Mouse (Mus musculus): ENCODE results near the gene Lrrc9. TPM values are rescaled to one million over a fixed set of nuclear protein-coding genes. Genes with fewer than 3 reads are reported as not detected.

Gene Lrrc9
- total RNA-seq, 4 experiments from 2014 or later, result 0.13 TPM; not detected in 3

DNA sequence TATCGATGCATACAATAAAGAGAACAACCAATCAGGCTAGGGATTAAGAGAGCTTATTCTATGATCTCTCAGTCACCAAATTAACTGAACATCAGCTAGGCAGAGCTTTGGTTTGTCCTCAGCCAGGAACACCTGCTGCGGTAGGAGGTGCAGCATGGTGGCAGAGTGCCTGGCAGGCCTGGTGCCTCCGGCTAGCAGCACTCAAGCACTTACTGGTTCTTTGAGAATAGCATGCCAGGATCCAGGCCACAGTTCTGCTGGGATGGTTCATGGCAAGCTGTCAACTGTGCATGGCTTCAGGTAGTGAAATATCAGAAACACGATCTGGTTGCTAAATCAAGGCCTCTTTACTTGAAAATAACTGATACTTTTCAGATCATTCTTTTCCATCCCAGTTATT is 26.1 kb downstream of the Lrrc9 start:
- no peak for DNase-seq (ENCODE audit: low spot score in 2 of 2)

DNA sequence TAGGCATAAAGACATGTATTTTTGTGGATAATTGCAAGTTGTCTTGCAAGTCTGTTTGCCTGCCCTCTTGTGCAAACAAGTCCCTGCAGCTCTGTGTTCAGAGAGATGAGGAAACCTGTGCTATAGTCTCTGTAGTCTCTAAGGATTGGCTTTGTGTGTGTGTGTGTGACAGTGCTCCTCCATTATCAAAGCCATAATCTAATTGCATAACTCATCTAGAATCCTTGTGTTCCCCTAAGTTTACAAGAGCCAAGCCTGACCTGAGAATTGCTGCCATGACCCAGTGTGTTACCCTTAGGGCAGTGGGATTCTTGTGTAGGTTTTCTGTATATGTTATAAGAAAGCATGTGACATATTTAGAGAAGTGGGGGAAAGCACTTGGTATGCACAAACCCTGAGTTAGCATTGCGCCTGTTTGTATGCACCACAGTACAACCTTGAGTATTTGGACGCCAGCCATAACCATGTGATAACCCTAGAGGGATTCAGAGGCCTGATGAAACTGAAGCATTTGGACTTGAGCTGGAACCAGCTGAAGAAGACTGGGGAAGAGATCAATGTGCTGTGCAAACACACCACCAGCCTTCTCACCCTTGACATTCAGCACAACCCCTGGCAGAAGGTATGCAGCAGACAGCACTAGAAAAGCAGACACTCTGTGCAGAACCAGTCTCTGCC is 35.2 kb downstream of the Lrrc9 start:
- DNase-seq (ENCODE audit: low spot score in 2 of 2), result no peak

DNA sequence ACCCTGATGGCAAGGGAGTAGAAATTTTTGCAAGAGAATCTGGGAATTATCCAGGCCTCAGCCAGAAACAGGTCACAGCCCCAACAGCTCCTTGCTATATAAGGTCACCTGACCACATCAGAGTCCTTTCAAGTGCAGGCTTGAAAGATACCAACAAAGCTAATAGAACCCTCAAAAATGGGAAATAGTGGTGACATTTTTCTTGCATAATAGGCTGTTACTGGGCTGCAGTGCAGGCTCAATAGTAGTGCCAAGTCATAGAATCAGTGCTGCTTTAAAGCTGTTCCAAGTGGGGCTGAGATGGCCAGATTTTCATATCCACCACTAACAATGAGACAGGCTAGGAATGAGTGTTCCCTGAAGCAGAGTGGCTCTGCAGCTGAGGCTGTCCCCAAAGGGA is 40.6 kb downstream of the Lrrc9 start:
- DNase-seq (ENCODE audit: low spot score in 2 of 2), result no peak

DNA sequence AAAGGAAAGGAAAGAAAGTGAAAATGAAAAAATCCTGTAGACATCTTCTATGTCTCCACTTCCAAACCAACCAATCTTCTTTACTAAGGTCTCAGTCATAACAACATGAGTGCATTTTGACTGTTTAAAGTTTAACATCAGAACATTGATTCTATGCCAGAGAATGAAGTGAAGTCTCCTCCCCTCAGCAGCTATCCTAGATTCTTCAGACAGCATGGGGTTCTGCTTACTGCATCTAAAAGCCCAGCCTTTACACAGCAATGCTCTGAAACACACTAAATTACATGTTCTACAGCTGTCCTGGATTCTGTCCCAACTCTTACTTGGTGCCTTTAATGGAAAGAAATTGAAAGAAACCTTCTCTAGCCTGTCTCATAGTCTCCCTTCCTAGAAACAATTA is 43.2 kb downstream of the Lrrc9 start:
- no peak for DNase-seq (ENCODE audit: low spot score in 2 of 2)

DNA sequence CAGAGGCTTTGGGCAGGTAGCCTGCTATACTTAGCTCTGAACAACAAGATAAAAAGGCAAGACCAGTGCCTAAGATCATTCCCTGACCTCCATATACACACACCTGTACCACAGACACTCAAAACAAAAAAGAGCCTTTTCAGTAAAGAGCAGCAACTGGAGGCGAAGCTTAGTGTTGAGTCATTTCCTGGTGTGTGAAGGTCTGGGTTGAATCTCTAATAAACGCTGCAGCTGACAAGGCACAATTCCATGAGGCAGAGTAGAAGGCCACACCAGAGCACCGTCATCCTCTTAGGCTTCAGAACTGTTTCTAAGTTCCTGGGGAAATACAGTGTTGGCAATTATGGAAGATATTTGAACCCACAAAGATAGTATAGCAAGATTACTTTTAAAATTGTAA is 45.8 kb downstream of the Lrrc9 start:
- no peak for DNase-seq (ENCODE audit: low spot score in 2 of 2)

DNA sequence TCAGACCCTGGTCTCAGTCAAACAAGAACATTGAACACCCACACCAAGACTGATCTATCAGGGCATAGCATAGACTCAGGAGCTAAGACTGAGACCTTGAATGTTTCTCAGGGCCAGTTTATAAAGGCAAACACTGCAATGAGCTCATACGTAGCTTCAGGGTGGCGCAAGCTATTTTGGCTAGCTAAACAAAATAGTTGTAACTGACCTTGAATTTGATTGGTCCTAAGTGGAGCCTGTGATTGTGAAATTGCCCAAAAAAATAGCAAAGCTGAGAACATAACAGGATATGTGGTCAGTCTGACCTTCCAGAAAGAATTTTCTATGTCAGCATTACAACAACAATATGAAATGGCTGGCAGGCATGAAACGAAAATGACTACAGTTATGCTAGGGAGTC is 48.3 kb downstream of the Lrrc9 start:
- no peak for DNase-seq (ENCODE audit: low spot score in 2 of 2)

DNA sequence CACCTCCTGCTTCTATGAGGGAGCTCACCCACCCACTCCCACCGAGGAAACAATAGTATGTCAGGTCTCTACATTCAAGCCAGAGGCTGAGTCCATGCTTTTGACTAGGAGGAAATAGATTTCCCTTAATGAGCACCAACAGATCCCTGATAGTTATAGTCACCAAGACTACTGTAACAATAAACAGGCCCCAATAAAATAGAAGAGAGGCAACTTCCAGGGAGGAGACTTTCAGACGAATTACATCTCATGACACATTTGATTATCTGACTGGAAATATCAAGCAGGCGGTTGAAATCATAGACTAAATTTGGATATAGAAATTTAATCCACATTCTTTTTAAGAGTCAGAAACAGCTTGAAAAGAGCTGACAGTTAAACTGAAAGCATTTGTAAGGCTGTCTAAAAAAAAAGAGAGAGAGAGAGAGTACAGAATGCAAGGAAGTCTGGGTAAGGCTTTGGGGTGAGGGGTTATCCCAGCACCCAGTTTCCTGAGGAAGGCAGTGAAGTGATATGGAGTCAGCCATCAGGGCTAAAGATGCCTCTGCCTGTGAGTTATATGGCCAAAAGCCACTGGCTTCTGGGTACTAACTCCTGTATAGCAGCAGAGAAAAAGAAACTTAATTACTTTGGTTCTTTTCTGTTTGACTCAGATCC is 49.5 kb downstream of the Lrrc9 start:
- no peak for DNase-seq (ENCODE audit: low spot score in 2 of 2)

DNA sequence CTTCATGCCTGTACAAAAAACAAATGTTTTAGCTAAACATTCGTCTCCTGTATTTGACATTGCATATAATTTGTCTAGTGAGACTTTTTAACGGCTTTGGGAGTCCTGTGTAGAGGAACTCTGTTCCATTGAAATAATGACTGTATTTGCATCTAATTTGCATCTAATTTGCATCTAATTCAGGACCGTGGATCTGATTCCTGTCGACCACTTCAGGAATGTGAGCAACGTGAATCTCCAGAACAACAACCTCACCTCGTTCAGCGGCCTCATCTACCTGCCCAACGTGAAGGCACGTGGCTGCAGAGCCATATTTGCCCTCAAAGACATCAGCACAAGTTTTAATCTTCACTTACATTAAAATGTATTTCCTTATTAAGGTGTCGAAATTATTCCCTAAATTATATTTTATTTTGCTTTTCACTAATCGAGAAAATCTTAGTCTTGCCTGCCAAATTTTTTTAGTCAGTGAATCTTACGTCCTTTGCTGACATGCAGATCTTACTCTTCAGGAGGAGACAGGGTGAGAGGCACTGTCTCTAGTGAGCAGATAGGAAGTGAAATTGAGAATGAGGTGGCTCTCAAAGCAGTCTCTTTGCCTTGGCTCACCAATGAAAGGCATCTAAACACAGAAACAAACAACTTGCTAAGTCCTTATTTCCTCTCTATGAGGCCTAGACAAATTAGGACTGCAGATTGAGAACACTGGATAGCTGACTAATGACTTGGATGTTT is 55.4 kb downstream of the Lrrc9 start:
- no peak for DNase-seq (ENCODE audit: low spot score in 2 of 2)

DNA sequence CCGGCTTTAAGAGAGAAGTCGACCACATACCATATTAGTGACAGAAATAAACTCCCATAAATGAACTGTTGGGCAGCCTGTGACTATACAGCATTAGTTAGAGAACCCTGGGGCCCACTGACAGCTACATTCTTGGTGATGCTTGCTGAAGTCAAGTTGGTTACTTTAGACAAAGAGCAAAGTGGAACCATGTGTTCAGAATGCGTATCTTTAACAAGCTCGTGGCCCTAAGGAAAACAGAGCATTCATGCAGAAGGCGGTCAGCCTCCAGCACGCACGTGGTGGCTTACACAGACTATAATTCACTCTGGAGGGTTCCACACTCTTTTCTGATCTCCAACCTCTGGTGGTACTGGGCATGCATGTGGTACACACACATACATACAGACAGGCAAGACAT is 67.9 kb downstream of the Lrrc9 start:
- DNase-seq (ENCODE audit: low spot score in 2 of 2), result no peak

DNA sequence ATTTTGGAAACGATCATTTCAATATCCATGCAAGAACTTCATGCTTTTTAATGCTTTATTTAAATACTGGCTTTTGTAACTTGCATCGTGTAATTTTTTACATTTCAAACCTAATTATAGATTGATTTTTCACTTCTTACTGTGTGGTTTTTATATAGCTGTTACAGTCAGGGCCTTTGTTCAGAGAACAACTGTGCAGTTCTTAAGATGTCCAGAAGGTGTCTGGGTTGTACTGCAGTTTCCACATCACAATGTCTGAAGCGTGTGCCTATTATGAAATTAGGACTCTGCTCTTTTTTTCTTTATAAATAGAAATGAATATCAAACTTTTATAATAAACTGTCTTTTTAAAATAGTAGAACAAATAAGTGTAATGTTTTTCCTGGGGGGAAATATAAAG is 73.8 kb downstream of the Lrrc9 start:
- no peak for DNase-seq (ENCODE audit: low spot score in 2 of 2)

DNA sequence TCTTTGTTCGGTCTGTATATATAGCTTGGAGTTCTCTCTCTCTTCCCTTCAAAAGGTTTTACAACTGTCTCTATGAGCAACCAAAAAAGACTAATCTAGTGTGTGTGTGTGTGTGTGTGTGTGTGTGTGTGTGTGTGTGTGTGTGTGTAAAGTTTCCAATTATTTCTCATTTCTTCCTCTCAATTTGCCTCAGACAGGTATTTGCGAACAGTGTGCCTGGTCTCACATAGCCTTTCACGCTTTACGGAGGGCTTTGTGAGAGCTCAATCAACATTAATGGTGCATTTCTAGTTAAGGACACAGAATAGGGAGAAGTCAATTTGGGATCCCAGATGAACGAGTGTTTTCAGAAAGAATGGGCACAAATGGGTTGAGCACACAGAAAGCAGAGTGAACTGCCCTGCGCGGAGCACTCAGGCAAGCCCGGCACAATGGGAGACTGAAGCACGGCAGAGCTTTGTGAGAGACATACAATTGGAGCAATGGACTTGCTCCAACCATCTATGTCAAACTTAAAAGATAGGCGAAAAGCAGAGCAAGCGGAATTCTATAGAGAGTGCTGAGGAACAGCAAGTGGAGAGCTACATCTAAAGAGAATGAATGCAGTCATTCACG is 76.6 kb downstream of the Lrrc9 start:
- no peak for DNase-seq (ENCODE audit: low spot score in 2 of 2)

DNA sequence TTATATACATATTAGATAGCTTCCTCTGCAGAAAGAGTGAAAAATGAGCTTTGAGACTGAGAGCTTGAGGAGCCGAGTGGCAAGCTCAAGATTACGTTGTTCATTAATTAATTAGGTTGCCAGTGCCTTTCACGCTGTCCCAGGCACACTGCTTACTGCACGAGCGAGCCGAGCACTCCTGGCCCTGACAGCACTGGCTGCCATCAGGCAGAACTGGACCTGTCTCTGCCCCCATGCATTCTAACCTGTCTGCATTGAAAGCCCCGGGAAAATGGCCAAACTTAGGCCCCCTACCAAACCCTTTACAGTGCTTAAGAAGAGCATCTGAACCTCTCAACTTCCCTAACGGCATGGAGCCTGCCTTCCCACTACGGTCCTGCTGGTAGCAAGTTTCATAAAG is 77.7 kb downstream of the Lrrc9 start:
- DNase-seq (ENCODE audit: low spot score in 2 of 2), result no peak

DNA sequence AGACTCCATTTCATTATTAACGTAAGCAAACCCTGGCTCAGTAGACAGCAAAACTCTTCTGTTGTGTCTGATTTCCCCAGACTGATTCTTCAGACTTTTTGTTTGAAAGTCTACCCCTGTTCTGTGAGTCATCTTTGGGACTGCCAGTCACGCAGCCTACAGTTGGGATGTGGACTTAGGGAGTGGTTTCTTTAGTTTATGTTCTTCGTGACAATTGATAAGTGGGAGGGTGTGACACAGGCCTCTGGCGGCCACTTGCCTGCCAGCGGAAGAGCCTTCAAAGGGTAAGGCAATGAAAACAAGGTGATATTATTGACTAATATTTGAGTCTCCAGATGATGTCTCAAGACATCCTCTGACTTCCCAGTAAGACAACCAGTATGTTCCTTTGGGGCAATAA is 78.2 kb downstream of the Lrrc9 start:
- DNase-seq (ENCODE audit: low spot score in 2 of 2), result no peak

DNA sequence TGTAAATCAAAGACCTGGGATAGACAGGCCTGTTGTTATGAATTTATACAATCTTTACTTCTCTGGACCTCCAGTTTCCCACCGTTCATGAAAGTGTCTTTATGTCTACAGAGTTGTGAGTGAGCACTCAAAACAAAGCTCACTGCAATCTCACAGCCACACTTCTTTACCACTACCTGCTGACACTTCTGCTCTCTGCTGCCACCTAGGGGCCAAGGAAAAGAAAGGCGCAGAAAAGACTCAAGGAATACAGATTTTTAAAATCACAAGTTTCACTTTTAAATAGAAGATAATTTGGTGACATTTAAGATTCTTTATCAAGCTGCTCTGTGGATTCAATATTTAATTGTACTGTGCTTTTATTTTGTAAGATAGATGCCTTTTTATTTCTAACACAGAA is 79.0 kb downstream of the Lrrc9 start:
- DNase-seq (ENCODE audit: low spot score in 2 of 2), result no peak

DNA sequence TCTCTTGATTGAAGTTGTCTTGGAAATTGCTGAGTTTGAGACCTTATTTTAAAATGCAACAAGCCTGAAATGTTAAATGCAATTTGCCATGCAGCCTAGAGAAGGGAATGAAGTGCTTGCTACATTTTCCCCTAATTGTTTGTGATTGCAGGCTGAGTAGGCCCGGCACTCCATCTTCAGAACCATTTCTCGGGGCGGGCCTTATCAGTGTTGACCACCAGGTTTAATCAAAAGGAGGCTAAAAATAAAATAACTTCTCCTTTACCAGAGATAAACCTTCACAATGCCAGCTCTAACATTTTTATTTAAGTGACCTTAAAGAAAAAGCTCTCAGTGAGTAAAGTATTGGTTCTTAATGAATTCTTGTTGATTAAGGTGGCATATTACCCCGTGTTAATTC is 83.9 kb downstream of the Lrrc9 start:
- DNase-seq (ENCODE audit: low spot score in 2 of 2), result no peak

DNA sequence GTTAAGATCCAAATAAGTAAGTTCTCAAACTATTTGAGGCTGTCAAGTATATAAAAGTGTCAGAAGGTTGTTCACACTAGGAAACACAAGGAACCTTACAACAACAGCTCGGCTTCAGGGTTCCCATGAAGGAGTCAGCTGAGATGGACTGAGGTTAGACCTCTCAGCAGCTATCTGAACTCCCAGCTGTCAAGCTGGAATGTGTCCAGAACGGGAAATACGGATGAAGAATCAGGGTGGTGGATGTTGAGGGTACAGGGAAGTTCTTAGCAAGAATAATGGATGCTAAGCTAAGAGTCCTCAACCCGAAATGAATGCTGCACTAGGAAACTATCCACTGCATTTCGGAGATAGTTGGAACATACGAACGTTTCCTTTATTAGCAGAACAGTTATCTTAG is 90.6 kb downstream of the Lrrc9 start:
- no peak for DNase-seq (ENCODE audit: low spot score in 2 of 2)

DNA sequence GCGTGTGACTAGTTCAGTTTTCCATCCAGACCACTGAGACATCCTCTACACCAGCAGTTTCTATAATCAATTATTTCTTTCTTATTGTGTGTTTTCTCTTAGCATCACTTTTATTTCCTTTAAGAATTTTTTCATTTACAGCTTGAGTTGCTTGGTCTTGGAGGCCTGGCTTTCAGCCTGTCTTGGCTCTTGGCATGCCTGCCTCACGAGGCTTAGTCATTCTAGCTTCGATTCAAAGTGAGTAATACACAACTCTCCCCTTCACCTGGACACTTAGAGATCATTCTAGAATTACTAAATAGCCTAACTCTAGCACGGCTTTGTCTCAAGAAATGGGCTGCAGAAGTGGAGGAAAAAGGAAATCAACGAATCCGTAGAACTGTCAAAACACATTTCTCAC is 92.3 kb downstream of the Lrrc9 start:
- DNase-seq (ENCODE audit: low spot score in 2 of 2), result no peak

DNA sequence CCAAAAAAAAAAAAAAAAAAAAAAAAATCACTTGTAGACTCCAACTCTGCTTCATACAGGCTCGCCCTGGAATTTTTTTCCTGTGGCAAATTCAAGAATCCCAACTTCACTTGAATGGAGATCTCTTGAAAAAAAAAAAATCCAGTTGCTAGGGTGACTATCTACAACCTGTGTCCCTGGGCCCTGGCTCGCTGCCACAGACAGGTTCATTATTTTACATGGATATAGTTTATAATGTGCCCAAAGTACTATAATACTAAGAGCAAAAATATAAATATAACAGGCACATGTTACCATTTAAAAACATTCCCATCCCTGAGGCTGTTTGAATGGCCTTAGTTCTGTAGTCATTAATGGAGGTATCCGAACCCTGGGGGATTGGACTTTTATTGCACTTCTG is 93.9 kb downstream of the Lrrc9 start:
- no peak for DNase-seq (ENCODE audit: low spot score in 2 of 2)

DNA sequence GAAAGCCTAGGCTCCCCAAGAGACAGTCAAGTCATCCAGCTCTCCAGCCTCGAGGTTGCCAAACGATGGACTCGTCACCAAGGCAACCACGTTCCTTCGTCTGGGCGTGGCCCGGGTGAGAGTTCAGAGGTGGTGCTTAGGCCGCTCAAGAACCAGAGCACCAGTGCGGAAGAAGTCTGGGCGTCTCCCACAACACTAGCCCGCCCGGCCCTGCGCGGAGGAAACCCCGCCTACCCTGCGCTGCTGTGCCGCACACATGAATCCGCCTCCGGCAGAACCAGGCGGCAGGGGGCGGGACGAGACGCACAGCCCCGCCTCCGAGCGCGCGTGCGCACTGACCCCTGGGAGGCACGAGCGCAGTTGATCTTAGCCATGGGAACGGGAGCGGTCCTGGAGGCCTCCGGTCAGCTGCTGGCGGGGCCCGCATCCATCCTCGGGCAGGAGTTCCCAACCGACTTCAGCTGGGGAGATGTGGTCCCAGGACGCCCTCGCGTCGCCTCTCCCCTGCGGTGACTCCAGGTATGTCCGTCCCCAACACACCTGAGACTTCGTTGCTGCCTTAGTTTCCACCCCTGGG is 94.4 kb downstream of the Lrrc9 start, which contains the start of gene Pcnx4:
Gene Pcnx4, plus strand, starts transcription at position 363 of the 577 bp plus-strand sequence.
- peak; percentile 97 for DNase-seq (ENCODE audit: low spot score in 2 of 2)

DNA sequence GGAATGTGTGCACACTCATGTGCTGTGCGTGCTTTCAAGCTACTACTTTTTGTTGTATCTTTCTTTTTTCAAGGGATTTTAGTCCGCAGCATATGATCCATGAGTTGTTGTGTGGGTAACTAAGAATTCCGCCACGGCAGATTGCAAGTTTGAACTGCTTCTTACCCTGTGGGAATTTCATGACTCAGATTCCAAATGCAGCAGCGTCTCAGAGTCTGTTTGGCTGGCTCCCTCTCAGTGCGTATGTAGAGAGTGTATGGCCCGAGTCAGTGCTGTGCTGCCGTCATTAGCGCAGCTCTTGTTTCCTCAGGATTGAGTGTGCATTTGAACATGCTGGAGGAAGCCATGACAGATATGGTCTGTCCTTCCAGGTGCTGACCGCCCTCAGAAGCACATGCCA is 96.9 kb downstream of the Lrrc9 start:
- no peak for DNase-seq (ENCODE audit: low spot score in 2 of 2)

DNA sequence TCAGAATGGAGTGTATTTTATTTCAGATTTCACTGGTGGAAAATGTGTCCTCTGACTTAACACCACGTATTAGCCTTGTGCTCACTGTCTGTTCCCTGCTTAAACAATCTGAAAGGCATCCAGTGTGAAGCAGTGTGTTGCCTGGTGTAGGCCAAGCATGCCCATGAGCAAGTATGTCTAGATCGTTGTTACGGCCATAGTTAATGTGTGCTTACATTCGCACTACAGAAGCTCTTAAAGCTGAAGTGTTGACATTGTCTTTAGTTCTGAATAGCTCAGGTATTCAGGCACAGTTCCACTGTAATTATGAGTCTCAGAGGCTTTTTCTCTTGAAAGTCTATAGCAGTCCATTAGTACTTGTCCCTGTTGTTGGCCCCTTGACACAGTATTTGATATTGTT is 112.7 kb downstream of the Lrrc9 start:
- no peak for DNase-seq (ENCODE audit: low spot score in 2 of 2)

DNA sequence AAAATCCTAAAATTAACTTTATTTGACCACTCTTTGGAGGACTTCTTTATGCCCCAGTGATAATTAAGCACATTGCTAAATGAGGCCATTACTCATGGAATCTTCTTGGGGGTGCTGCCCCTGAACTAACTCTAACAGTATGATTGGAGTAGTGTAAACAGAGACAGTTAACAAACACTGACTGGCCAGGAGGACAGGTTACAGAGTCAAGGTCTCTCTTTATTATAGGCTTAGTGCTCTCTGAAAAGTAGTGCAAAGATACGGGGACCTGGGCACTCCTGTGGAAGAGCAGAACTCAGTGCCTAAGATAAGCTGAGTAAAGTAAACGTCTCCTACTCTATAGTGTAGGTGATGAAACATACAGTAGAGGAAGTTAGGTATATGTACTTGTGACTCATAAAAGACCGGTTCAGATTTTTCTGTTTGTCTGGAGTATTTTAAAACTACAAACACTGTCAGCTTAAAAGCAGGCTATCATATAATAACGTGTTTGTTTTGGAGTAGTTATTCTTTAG is 122.7 kb downstream of the Lrrc9 start:
- DNase-seq (ENCODE audit: low spot score in 2 of 2), result no peak
